Mouse (Mus musculus): ENCODE data around the gene Tjp3. TPM values are rescaled to one million over a fixed set of nuclear protein-coding genes. Genes with fewer than 3 reads are reported as not detected.
A peak's percentile ranks its signal among the peaks of the same experiment; 100 is the strongest.

The Tjp3 gene
- total RNA-seq (2017) = 2.6 to 8.9 TPM (median 3.0 TPM) in 3 replicates

GRCm38 (mm10) chr10:81291511-81292104, at the start of gene Tjp3:
TSS of gene Tjp3 (minus strand) at chr10:81291581.
- 0 out of 2 replicates have a peak, but pooled peaks have one; percentile 6 for ATAC-seq (replicated peaks; ENCODE audit: insufficient number of reproducible peaks, low FRiP score, low TSS enrichment, poor library complexity, severe bottlenecking)

DNA sequence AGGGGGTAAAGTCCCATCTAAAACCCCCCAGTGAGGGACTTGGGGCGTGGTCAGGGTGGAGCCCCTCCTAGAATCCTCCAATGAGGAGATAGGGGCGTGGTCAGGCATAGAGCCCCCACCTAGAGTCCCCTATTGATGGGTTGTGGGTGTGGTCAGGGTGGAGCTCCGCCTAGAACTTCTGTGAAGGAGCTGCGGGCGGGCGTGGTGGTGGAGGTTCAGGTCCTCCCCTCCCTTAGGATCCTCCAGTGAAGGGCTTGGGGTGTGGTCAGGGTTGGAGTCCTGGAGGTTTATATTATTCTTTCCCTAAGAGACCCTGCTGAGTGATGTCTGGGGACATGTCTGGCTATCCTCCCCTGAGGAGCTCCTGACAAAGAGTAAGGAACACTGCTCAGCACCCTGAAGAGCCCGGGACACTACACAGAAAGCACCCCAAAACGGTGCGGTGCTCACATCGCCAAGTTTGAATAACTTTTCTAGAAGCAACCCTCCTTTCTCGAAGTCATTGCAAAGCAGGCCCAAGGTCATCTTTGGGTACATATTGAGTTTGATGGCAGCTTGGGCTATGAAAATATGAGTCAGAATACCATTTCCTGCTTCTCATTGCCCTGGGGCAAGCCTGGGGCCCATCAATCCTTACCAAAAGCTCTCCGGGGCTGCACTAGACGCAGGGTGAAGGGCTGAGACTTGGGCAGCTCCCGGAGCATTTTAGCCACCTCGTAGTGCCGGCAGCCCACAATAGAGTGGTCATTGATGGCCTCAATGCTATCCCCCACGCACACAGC, 49.4 kb upstream of the Tjp3 start:
- no peak for ATAC-seq (replicated peaks; ENCODE audit: insufficient number of reproducible peaks, low FRiP score, low TSS enrichment, poor library complexity, severe bottlenecking)

GRCm38 (mm10) chr10:81336558-81336957, 45.2 kb upstream of the Tjp3 start:
- ATAC-seq (replicated peaks; ENCODE audit: insufficient number of reproducible peaks, low FRiP score, low TSS enrichment, poor library complexity, severe bottlenecking) = no peak

- no peak for ATAC-seq (replicated peaks; ENCODE audit: insufficient number of reproducible peaks, low FRiP score, low TSS enrichment, poor library complexity, severe bottlenecking)
These were observed 44.3 kb upstream of the Tjp3 start for GRCm38 (mm10) chr10:81335393-81336340.

- no peak for ATAC-seq (replicated peaks; ENCODE audit: insufficient number of reproducible peaks, low FRiP score, low TSS enrichment, poor library complexity, severe bottlenecking)
These were observed 42.9 kb upstream of the Tjp3 start for GRCm38 (mm10) chr10:81334324-81334723.

DNA sequence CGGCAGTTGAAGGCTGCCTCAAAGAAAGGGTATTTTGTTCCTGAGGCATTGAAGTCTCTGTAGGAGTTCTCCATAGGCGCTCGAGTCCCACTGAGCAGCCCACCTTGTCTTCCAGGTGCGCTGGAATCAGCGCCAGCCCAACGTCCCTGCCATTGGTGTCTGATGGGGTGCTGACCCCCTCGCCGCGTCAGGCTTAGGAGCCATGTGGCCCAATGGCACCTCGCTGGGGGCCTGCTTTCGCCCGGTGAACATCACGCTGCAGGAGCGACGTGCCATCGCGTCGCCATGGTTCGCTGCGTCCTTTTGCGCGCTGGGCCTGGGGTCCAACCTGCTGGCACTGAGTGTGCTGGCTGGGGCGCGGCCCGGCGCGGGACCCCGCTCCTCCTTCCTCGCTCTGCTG, 40.9 kb upstream of the Tjp3 start:
- no peak for ATAC-seq (replicated peaks; ENCODE audit: insufficient number of reproducible peaks, low FRiP score, low TSS enrichment, poor library complexity, severe bottlenecking)

DNA sequence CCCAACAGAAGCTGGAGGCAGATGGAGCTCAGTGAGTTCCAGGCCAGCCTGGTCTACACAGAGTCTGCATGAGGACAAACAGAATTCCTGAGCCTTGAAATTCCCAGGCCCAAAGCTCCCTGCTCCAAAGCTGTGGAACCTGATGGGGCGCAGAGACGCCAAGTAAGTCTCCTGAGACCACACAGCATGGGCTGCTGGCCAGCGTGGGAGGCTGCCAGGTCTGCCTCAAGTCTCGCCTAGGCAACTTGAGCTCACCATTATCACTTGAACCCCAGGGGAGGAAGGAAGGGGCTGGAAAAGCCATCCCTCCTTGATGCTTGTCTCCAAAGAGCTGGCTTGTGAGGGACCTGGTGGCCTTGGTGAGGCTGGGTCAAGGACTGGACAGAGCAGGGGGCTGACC, 38.6 kb upstream of the Tjp3 start:
- no peak for ATAC-seq (replicated peaks; ENCODE audit: insufficient number of reproducible peaks, low FRiP score, low TSS enrichment, poor library complexity, severe bottlenecking)

GRCm38 (mm10) chr10:81329194-81329975, 38.0 kb upstream of the Tjp3 start:
- peak; percentile 19; the same call in 1 of the 2 replicates for ATAC-seq (replicated peaks; ENCODE audit: insufficient number of reproducible peaks, low FRiP score, low TSS enrichment, poor library complexity, severe bottlenecking)

GRCm38 (mm10) chr10:81328386-81328785, 37.0 kb upstream of the Tjp3 start, which contains the start of gene Tbxa2r:
TSS of gene Tbxa2r (plus strand) at chr10:81328731.
- no peak for ATAC-seq (replicated peaks; ENCODE audit: insufficient number of reproducible peaks, low FRiP score, low TSS enrichment, poor library complexity, severe bottlenecking)

GRCm38 (mm10) chr10:81327959-81328358, 36.6 kb upstream of the Tjp3 start:
- no peak for ATAC-seq (replicated peaks; ENCODE audit: insufficient number of reproducible peaks, low FRiP score, low TSS enrichment, poor library complexity, severe bottlenecking)

DNA sequence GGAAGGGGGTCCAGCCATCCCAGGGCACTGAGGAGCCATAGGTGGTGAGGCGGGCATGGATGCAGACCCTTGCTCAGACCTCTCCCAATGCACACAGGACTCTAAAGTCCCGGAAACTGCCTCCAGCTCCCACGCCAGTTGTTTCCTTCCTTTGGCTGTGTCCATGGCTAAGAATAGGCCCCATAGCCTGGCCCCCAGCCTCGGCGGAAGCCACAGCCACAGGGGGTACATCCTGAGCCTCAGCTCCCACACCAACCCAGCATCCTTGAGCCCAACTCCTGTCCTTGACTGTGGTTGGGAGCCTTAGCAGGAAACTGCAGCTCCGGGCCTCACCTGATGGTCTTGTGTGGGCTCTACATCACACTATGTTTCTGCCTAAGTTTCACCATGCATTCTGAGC, 35.5 kb upstream of the Tjp3 start:
- no peak for ATAC-seq (replicated peaks; ENCODE audit: insufficient number of reproducible peaks, low FRiP score, low TSS enrichment, poor library complexity, severe bottlenecking)

- ATAC-seq (replicated peaks; ENCODE audit: insufficient number of reproducible peaks, low FRiP score, low TSS enrichment, poor library complexity, severe bottlenecking) = no peak
These were observed 34.4 kb upstream of the Tjp3 start for GRCm38 (mm10) chr10:81325781-81326180.

DNA sequence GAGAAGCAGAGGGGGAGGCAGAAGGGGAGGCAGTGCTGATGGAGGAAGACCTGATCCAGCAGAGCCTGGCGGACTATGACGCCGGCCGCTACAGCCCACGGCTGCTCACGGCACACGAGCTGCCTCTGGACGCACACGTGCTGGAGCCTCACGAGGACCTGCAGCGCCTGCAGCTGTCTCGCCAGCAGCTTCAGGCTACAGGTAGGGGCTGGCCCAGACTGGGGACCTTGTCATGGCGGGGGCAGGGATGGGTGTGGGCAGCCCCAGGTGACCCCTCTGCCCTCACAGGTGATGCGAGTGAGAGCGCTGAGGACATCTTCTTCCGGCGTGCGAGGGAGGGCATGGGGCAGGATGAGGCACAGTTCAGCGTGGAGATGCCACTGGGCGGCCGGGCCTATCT, 33.8 kb upstream of the Tjp3 start:
- ATAC-seq (replicated peaks; ENCODE audit: insufficient number of reproducible peaks, low FRiP score, low TSS enrichment, poor library complexity, severe bottlenecking) = no peak

DNA sequence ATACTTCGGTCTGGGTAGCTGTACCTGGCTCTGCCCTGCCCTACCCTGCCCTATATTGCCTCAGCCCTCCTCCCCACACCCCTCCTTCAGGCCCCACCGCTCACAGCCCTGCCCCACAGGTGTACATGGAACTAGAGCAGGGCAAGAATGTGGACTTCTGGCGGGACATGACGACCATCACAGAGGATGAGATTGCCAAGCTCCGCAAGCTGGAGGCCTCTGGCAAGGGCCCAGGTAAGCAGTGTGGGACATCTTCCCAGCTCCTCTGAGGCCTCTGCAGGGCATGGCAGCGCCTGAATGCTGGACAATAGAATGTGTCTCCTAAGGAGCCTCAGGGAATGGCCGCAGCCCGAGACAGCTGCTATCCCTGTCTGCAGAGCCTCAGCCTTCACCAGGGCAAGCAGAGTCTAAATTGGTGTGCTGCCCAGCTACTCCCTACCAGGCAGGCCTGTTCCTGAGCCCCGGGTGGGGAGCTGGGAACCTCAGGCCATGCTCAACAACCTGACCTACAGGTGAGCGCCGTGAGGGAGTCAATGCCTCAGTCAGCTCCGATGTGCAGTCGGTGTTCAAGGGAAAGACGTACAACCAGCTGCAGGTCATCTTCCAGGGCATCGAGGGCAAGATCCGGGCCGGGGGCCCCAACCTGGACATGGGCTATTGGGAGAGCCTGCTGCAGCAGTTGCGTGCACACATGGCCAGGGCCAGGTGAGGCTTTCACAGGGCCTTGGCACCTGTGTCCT, 32.6 kb upstream of the Tjp3 start:
- ATAC-seq (replicated peaks; ENCODE audit: insufficient number of reproducible peaks, low FRiP score, low TSS enrichment, poor library complexity, severe bottlenecking) = no peak

DNA sequence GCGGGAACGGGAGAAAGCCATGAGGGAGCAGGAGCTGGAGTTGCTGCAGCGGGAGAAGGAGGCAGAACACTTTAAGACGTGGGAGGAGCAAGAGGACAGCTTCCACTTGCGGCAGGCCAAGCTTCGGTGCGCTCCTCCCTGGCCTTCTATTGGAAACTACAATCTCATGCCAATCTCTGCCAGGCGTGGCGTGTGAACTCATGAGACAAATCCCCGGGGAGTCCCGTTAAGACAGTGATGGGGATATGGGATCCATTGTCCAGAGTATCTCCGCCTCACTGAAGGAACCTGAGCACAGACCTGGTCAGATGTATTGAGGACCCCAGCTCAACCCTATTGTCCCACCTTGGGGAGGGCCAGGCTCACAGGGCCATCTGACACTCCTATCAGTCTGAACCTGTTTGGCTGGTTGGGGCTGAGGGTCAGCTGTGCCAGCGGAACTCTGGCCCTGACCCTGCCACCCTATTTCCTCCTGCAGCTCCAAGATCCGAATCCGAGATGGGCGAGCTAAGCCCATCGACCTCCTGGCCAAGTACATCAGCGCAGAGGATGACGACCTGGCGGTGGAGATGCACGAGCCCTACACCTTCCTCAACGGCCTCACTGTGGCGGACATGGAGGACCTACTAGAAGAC, 31.9 kb upstream of the Tjp3 start:
- ATAC-seq (replicated peaks; ENCODE audit: insufficient number of reproducible peaks, low FRiP score, low TSS enrichment, poor library complexity, severe bottlenecking) = no peak

DNA sequence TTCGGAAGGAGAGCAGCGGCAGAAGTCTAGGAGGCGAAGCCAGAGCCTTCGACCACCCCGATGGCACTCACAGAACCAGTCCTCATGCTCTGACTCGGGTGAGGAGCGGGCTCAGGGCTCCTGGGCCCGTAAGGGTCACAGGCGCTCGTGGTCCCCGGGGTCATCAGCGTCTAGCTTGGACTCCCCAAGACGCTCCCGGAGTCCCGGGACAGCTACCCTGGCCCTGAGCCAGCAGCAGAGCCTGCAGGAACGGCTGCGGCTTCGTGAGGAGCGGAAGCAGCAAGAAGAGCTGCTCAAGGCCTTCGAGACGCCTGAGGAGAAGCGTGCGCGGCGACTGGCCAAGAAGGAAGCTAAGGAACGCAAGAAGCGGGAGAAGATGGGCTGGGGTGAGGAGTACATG, 31.1 kb upstream of the Tjp3 start:
- ATAC-seq (replicated peaks; ENCODE audit: insufficient number of reproducible peaks, low FRiP score, low TSS enrichment, poor library complexity, severe bottlenecking) = no peak

GRCm38 (mm10) chr10:81321436-81321835, 30.1 kb upstream of the Tjp3 start:
- no peak for ATAC-seq (replicated peaks; ENCODE audit: insufficient number of reproducible peaks, low FRiP score, low TSS enrichment, poor library complexity, severe bottlenecking)
